Mouse (Mus musculus) stomach, embryonic 14.5 days (tissue): ENCODE results near the gene Prkce. TPM values are rescaled to one million over a fixed set of nuclear protein-coding genes. Genes with fewer than 3 reads are reported as not detected.

ENCODE experiments used
- ATAC-seq: fragments of 200-750 bp; cut with Nextera tagmentation; 2 replicates; pipeline ENCODE4 v1.8.0; 2017; ENCODE audit warnings: low read depth, moderate TSS enrichment; ENCODE audit not compliant: insufficient number of reproducible peaks, insufficient read depth, low FRiP score
- H3K27ac ChIP-seq: fragments of 300-500 bp; sonication (generic); 2 replicates; pipeline ENCODE4 v1.5.1; 2014; ENCODE audit warnings: mild to moderate bottlenecking, low read length, moderate library complexity, mixed read lengths
- H3K27me3 ChIP-seq: fragments of 300-500 bp; sonication (generic); 2 replicates; pipeline ENCODE4 v1.6.1; 2014; ENCODE audit warnings: low read length, control low read depth, mixed read lengths; ENCODE audit not compliant: control insufficient read depth, insufficient read depth
- H3K36me3 ChIP-seq: fragments of 300-500 bp; sonication (generic); 2 replicates; pipeline ENCODE4 v1.6.1; 2014; ENCODE audit warnings: mild to moderate bottlenecking, control low read depth, low read length, moderate library complexity, mixed read lengths; ENCODE audit not compliant: control insufficient read depth, insufficient read depth
- H3K4me1 ChIP-seq: fragments of 300-500 bp; sonication (generic); 2 replicates; pipeline ENCODE4 v1.6.1; 2014; ENCODE audit warnings: low read length, control low read depth, mixed read lengths; ENCODE audit not compliant: control insufficient read depth, insufficient read depth
- H3K4me2 ChIP-seq: fragments of 300-500 bp; sonication (generic); replicated peaks from 2 replicates; pipeline ENCODE4 v1.6.1; 2014; ENCODE audit warnings: low read depth, low read length, control low read depth
- H3K4me3 ChIP-seq: fragments of 300-500 bp; sonication (generic); 2 replicates; pipeline ENCODE4 v1.5.1; 2014; ENCODE audit warnings: low read depth, low read length, control low read depth
- H3K9ac ChIP-seq: fragments of 300-500 bp; sonication (generic); replicated peaks from 2 replicates; pipeline ENCODE4 v1.6.1; 2014; ENCODE audit warnings: low read depth, mild to moderate bottlenecking, control low read depth, low read length, moderate library complexity, mixed read lengths
- H3K9me3 ChIP-seq: fragments of 300-500 bp; sonication (generic); 2 replicates; pipeline ENCODE4 v1.6.1; 2016; ENCODE audit warnings: low read depth, low read length, control low read depth; ENCODE audit not compliant: control insufficient read depth
- WGBS: fragments of 180-500 bp; shearing (Covaris S2); extraction: QIAGEN DNeasy Blood & Tissue Kit; methylation state at CpG from one replicate; pipeline ENCODE4 v1.1.7; 2014; 5-methylcytosine and 5-hydroxymethylcytosine counted together
- polyA plus RNA-seq: library from polyadenylated mRNA; unstranded; fragments of >200 nt; fragmentation: Nextera tagmentation; extraction: Ambion mirVana; gene quantifications from 2 replicates; pipeline ENCODE4 v1.2.1, GENCODE M21; 2014

The Prkce gene
- polyA plus RNA-seq, 1 experiment from 2014 or later, result 7.3 TPM

DNA sequence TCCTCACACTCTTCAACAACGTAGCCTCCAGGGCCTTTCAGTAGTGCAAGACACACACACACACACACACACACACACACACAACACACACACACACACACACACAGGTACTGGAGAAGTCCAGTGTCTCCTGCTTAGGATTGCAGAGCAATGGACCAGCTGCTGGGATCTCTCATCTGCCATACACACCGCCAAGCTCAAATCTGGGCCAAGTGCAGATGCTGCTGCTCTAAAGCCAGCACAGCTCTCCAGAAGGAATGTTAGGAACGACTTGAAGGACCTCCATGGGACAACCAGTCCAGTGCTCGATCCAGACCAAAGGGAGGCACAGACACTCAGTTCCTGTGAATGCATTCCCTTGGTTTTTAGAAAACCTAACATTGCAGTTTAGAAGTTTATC, 414.8 kb downstream of the Prkce start:
- H3K9ac ChIP-seq, result no peak overlapping the region
- whole genome bisulfite sequencing, result 64% methylated on average over 4 of the region's 4 CpGs
- no peaks in the 10 kb centered on the region for H3K9me3 ChIP-seq
- no peaks in the 10 kb centered on the region for H3K4me1 ChIP-seq
- H3K27ac ChIP-seq, result no peak overlapping the region
- H3K27me3 ChIP-seq, result no peaks in the 10 kb centered on the region
- no peak overlapping the region for H3K4me3 ChIP-seq
- no peak overlapping the region for H3K4me2 ChIP-seq
- no peak for ATAC-seq
- no peaks in the 10 kb centered on the region for H3K36me3 ChIP-seq

DNA sequence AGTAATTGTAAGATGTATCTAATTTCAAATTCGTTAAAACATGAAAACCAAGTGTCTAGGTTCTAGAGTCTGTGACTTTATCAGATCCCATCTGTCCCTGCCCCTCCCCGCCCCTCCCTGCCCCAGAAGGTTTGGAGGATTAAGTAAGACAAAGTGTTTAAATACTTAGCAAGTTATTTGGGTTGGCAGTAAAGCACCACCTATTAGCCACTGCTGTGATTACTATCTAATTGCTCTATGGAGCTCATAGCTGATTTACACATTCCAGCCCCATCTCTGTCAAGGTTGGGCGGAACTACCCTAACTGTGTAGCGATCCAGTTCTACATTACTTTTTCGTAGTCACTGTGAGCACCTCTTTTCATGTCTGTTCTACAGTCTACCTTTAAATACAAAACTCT, 418.9 kb downstream of the Prkce start:
- no peak overlapping the region for H3K9ac ChIP-seq
- H3K27me3 ChIP-seq, result no peaks in the 10 kb centered on the region
- no peaks in the 10 kb centered on the region for H3K4me1 ChIP-seq
- H3K36me3 ChIP-seq, result no peaks in the 10 kb centered on the region
- WGBS, result 66% methylated on average over 5 of the region's 5 CpGs
- ATAC-seq, result no peak
- no peak overlapping the region for H3K4me3 ChIP-seq
- H3K9me3 ChIP-seq, result no peaks in the 10 kb centered on the region
- no peak overlapping the region for H3K27ac ChIP-seq
- H3K4me2 ChIP-seq, result no peak overlapping the region

DNA sequence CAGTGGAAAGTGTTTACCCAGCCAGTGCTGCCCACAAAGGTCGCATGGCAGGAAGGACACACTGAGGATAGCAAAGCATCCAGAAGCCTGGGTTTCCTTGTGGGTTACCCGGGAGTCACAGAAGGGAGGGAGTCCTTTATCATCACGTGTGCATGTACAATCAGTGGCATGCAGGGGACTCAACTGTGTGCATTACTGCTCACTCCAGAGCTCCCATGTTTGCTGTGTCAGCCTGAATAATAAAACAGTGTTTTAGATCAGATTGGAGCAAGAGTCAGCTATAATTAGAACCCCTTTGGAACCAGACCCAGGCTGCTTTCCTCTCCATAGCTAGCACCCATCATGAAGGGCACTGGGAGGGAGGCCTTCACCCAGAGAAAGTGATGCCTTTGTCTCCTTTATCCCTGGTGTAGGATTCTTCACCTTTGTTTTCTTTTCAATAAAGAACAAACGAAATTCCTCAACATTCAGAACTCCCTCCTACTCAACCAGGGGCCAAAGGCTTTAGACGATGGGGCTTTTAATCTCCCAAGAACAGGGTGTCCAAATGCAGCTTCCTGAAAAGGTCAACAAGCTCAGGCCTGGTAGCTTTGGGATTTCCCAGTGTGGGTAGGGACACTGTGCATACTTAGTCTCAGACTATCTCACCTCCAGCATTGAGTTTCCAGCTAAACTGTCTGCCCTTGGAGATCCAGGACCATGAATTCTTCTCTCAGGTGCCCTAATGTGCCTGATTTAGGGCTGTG, 421.3 kb downstream of the Prkce start:
- Histone ChIP-seq H3K36me3 (no peaks in the 10 kb centered on the region), H3K4me3 (no peak overlapping the region), H3K27me3 (no peaks in the 10 kb centered on the region), H3K9ac (no peak overlapping the region), H3K9me3 (no peaks in the 10 kb centered on the region), H3K4me1 (no peaks in the 10 kb centered on the region), H3K4me2 (no peak overlapping the region), H3K27ac (no peak overlapping the region)
- ATAC-seq, result no peak
- WGBS, result 64% methylated on average over 5 of the region's 5 CpGs

DNA sequence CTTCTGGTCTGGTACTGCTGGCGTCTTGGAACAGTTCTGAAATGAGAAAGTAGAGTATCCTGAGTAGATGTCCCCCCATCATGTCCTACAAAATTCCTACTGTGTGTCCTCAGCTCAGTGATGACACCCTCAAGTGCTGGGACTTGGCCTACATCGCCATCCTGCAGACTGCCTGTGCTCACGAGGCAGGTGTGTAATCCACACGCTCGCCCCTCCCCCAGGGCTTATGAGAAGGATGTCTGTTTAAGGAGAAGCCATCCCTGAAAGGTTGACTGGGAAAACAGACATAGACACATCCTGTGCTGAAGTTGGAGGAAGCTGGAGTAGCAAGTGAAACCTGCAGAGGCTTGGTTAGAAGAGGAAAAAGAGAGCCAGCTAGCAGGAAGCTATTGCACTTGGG, 422.1 kb downstream of the Prkce start:
- Histone ChIP-seq H3K27ac (no peak overlapping the region), H3K27me3 (no peaks in the 10 kb centered on the region), H3K9me3 (no peaks in the 10 kb centered on the region), H3K9ac (no peak overlapping the region), H3K4me1 (no peaks in the 10 kb centered on the region), H3K4me3 (no peak overlapping the region), H3K36me3 (no peaks in the 10 kb centered on the region), H3K4me2 (no peak overlapping the region)
- no peak for ATAC-seq
- WGBS, result 92% methylated on average over 5 of the region's 5 CpGs

DNA sequence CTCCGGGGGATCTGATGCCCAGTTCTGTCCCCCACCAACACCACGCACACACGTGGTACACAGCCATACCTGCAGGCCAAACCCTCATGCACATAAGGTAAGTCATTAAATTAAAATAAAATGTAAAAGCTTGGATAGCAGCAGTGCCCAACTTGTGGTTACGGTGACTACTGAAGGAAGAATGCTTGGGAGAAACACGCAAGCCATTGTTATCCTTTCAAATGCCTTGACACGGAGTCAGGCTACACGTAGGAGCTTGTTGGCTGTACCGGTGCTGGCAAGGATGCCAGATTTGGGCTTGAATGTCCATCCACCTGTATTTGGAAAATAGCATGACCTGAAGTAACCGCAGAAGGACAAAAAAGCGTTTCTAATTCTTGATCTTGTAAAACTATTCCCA, 423.7 kb downstream of the Prkce start:
- ATAC-seq, result no peak
- Histone ChIP-seq H3K4me1 (no peaks in the 10 kb centered on the region), H3K9ac (no peak overlapping the region), H3K36me3 (no peaks in the 10 kb centered on the region), H3K27me3 (no peaks in the 10 kb centered on the region), H3K4me2 (no peak overlapping the region), H3K27ac (no peak overlapping the region), H3K9me3 (no peaks in the 10 kb centered on the region), H3K4me3 (no peak overlapping the region)
- WGBS, result 89% methylated on average over 10 of the region's 10 CpGs

DNA sequence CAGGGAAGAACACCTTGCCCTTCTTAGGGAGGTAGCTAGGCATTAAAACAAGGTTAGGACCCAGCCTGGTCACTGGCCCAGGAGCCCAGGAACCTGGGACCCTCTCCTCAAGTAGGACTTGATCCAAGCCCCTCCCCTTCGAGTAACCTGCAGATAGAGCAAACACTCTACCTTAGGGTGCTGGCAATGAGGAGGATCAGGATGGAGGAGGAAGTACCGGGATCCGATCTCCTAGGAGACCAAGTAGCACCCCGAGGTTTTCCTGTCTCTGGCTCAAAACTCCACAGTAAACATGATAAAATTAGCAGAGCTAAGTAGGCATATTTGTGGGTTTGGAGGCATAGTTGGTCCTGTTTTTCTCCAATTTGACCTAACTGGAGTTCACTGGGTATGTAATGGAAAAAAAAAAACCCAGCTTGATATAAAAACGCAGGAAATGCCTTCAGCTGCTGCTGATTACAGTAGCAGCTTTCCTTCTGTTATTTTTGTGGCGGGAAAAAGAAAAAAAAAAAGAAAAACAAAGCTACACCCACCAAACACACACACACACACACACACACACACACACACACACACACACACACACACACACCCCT, 425.5 kb downstream of the Prkce start:
- Histone ChIP-seq H3K9me3 (no peaks in the 10 kb centered on the region), H3K4me3 (no peak overlapping the region), H3K4me1 (no peaks in the 10 kb centered on the region), H3K4me2 (no peak overlapping the region), H3K27ac (no peak overlapping the region), H3K27me3 (no peaks in the 10 kb centered on the region), H3K9ac (no peak overlapping the region), H3K36me3 (no peaks in the 10 kb centered on the region)
- WGBS, result 50% methylated on average over 6 of the region's 6 CpGs
- no peak for ATAC-seq

DNA sequence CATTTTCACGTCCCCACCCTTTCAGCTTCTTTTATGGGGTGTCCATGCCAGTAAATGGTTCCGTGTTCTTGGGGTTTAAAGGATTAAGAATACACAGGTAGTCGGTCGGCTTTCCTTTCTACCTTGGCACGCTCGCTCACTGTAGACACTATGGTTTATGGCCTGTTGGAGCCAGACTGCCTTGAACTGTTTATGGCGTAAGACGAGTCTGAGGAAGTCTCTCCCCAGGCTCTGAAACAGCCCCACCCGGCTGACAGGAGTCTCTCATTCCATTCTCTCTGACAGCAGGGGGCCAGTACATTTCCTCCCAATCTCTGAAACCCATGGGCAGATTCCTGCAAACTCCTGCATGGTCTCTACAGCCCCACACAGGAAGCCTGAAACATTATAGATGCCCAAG, 427.9 kb downstream of the Prkce start:
- no peaks in the 10 kb centered on the region for H3K27me3 ChIP-seq
- no peak overlapping the region for H3K4me3 ChIP-seq
- H3K27ac ChIP-seq, result no peak overlapping the region
- no peak overlapping the region for H3K4me2 ChIP-seq
- H3K9ac ChIP-seq, result no peak overlapping the region
- no peaks in the 10 kb centered on the region for H3K4me1 ChIP-seq
- H3K9me3 ChIP-seq, result no peaks in the 10 kb centered on the region
- H3K36me3 ChIP-seq, result no peaks in the 10 kb centered on the region
- 67% methylated on average over 9 of the region's 9 CpGs for WGBS
- ATAC-seq, result no peak

DNA sequence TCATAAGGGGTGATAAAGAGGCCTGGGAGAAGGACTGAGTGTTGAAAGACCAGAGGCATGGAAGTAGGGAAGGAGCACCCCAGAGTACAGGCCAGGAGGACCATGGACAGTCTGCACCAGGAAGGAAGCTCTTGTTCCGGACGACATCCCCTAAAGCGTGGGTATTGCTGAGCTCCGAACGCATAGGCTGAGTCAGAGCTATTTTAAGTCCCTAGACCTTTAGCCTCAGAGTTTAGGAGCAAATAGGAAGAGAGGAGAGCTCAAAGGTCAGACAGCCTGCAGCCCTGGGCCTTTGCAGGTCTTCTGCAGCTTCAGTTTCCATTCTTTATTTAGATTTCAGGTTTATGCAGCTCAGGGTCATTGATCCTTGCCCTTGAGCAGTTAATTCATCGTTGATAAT, 433.5 kb downstream of the Prkce start:
- WGBS, result 64% methylated on average over 6 of the region's 6 CpGs
- Histone ChIP-seq H3K27me3 (no peaks in the 10 kb centered on the region), H3K4me2 (no peak overlapping the region), H3K9me3 (no peaks in the 10 kb centered on the region), H3K4me3 (no peak overlapping the region), H3K9ac (no peak overlapping the region), H3K36me3 (no peaks in the 10 kb centered on the region), H3K4me1 (no peaks in the 10 kb centered on the region), H3K27ac (no peak overlapping the region)
- ATAC-seq, result no peak

DNA sequence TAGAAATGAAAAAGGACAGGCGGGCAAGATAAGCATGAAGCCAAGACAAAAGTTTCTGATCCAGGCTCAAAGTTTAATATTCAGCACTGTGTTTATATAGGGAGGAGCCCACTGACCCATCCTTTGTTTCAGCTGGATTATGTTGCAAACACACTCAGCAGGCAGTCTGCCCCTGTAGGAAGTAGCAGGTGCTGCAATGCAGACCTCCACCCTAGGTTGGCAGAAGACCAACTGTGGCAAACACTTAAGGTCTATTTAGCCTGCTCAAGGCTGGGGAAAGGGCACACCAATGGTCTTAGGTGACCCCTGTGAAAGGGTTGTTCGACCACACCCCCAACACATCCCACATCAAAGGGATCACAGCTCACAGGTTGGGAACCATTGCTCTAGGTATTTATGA, 434.3 kb downstream of the Prkce start:
- Histone ChIP-seq H3K4me2 (no peak overlapping the region), H3K27ac (no peak overlapping the region), H3K9ac (no peak overlapping the region), H3K36me3 (no peaks in the 10 kb centered on the region), H3K4me1 (no peaks in the 10 kb centered on the region), H3K4me3 (no peak overlapping the region), H3K9me3 (no peaks in the 10 kb centered on the region), H3K27me3 (no peaks in the 10 kb centered on the region)
- no peak for ATAC-seq
- WGBS, result 80% methylated on average over 2 of the region's 2 CpGs
